Mouse (Mus musculus): ENCODE data around the gene Cd300a. TPM values are rescaled to one million over a fixed set of nuclear protein-coding genes. Genes with fewer than 3 reads are reported as not detected.
A peak's percentile ranks its signal among the peaks of the same experiment; 100 is the strongest.
"Not testable (repeated sequence)": the region's sequence is repeated elsewhere in the genome, so short reads cannot be mapped to it uniquely, and the experiment has no call there.

Cd300a gene
- total RNA-seq, 2 experiments from 2014 or later: 0.37 to 0.52 TPM

DNA sequence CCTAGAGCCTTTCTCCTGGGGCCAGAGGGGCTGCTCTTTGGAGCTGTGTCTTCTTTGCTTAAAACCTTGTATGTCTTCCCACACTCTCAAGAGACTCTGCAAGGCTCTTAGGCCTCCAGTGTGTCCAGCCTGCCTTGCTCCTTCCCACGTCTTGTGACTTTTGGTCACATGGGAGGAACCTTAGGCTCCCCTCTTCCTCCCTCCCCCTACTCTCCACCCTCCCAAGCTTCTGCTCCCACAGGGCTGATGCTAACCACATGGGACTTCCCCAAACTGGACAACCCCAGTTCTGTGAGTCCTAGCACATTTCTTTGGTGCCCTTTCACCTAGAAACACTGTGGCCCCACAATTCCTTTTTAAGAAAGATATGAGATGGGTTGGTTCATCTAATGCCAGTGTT is 8.2 kb downstream of the Cd300a start:
- DNase-seq (ENCODE audit: extremely low spot score in 1 of 2, low spot score in 1 of 2): no peak

DNA sequence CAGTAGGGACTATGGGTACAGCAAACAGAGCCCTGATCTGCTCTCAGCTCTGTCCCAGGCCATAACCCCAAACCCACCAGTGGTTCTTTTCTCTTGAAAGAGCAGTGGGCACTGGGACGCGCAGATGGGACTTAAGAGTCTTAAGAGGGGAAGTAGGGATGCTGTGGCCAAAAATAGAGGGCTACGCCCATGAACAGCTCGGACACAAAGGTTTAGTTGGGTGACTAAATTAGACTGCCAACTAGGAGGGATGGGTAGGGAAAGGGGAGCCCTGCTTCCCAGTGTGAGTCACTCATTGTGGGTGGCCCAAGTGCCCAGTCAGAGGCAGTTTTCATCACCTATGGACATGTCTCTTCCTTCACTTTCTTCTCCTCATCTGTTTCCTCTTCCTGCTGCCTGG is 13.4 kb downstream of the Cd300a start:
- DNase-seq (ENCODE audit: extremely low spot score in 1 of 2, low spot score in 1 of 2): no peak

DNA sequence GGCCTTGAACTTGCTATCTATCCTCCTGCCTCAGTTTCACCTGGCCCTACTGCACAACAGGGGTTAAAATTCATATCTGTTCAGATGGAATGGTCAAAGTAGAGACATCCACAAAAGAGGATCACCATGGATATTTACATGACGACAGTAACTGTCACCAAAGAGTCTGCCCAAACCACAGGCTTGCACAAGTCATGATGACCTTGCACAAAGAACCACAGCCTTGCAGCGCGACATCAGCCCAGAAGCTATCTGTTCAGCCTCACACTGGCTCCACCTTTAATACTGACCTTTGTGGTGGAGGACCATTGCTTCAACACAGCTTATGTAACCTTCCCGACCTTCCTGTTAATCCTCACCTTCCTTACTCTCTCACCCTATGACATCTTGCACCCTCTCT is 17.7 kb downstream of the Cd300a start:
- DNase-seq (ENCODE audit: extremely low spot score in 1 of 2, low spot score in 1 of 2): no peak

DNA sequence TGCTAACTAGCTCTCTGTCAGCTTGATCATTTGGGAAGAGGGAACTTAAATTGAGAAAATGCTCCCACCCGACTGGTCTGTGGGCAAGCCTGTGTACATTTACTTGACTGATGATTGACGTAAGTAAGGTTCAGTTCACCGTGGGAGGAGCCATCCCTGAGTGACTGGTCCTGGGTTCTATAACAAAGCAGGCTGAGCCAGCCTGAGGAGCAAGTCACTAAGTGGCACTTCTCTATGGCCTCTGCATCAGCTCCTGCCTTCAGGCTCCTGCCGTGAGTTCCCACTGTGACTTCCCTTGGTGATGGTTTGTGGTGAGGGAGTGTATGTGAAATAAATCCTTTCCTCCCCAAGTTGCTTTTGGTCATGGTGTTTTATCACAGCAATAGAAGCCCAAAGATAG is 18.2 kb downstream of the Cd300a start:
- DNase-seq (ENCODE audit: extremely low spot score in 1 of 2, low spot score in 1 of 2): no peak

DNA sequence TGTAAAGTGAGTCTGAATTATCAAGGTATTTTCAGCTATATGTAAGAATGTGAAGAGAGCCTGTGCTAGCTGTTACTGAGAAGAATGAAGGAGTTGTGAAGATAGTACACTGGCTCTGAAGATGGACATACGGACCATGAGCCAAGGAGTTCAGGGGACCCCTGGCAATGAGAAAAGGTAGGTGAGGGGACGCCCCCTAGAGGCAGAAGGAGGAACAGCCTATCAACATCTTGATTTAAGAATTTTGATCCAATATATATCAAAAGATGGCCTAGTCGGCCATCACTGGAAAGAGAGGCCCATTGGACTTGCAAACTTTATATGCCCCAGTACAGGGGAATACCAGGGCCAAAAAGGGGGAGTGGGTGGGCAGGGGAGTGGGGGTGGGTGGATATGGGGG is 19.7 kb downstream of the Cd300a start:
- not testable (repeated sequence) for DNase-seq (ENCODE audit: extremely low spot score in 1 of 2, low spot score in 1 of 2)

DNA sequence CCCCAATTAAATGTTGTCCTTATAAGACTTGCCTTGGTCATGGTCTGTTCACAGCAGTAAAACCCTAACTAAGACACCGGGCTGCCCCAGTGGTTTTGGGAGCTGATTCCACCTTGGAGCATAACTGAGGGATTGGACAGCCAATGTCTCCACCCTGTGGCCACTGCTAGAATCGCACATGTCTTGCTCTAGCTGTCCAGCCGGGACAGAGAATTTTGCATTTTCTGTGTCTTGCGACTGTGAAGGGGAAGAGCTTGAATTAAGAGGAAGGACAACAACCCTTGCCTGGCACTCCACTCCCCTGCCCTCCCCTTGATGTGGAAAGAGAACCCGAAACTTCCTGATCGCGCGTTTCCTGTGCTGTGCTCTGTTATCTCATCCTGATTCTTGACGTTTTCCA is 23.0 kb downstream of the Cd300a start:
- peak; percentile 73 to 86 for DNase-seq (ENCODE audit: extremely low spot score in 1 of 2, low spot score in 1 of 2)

DNA sequence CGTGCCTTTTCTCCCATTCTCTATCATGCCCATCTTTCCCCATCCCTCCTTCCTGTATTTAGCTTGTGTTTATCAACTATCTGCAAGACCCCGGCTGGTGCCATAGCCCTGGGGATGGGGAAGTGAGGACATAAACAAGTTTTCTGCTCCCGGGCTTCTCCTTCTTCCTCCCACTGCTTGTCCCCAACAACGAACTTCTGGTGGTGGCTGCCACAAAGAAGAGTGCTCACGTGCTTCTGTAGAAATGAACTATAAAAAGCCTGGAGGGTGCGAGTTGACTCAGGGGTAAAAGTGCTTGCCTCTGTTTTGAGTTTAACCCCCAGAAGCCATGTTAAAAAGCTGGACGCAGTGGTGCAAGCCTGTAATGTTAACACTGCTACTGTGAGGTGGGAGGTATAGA is 25.1 kb downstream of the Cd300a start:
- no peak for DNase-seq (ENCODE audit: extremely low spot score in 1 of 2, low spot score in 1 of 2)

DNA sequence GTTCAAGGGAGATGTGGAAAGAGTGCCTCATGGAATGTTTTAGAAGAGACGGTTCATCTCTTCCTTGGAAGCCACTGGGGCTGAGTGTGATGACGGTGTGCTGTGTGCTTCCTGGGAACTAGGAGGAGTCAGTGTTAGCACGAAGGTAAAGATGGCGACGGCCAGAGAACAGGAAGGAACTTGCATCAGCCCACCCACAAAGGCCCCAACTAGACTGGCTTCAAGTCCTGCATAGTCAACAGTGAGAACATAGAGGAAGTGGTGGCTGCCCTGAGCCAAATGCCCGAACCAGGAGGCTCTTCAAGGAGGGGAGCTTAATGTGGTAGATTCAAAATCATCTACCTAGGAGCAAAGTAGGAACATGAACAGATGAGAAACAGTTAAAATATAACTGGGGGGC is 27.3 kb downstream of the Cd300a start:
- DNase-seq (ENCODE audit: extremely low spot score in 1 of 2, low spot score in 1 of 2): no peak

DNA sequence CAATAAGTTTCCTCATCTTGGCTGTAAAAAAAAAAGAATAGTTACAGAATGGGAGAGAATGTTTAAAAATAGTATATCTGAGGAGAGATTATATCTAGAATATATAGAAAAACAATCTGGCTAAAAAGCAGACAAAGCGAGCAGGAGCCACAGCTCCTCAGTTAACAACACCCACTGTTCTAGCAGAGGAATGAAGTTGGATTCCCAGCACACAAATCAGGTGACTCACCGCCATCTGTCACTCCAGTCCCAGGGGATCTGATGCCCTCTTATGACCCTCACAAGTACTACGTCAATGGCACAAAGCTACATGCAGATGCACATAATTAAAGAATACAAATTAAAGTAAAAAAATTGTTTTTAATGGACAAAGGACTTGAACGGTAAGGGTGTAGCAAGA is 32.6 kb downstream of the Cd300a start:
- no peak for DNase-seq (ENCODE audit: extremely low spot score in 1 of 2, low spot score in 1 of 2)

DNA sequence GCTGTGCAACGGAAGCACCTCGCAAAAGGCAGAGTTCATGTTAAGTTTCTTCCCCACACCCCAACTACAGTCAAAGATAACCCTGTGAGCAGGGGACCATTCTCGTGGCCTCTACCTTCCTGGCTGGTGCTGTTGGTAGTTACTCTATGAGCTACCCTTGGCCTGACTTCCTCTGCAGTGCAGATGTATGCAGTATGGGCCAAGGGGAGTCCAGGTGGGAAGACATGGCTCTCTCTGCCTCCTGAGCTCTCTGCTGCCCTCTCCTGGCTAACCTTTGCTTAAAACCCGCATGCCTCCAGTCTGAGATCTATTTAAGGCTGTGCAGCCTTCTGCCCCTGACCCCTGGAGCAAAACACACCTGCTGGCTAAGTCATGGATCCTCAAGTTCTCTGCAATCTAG is 34.1 kb downstream of the Cd300a start:
- peak in 1 of 2 experiments; percentile 11 for DNase-seq (ENCODE audit: extremely low spot score in 1 of 2, low spot score in 1 of 2)

DNA sequence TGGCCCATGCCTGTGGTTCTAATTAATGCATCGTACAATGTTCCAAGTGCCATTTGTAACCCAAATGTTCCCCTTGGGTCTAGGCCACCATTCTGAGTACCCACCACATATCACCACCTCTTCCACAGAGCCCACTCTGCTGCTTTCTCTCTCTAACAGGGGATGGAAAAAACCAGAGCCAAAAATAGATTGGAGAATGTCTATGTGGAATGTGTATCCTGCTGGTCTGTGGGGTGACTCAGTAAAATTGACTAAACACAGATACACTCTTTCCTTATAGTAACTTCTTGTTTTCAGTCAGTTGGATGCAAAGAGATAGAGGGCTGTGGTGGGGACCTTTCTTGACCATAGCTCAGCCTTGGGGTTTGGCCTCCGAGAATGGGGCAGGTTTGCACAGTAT is 39.7 kb downstream of the Cd300a start:
- DNase-seq (ENCODE audit: extremely low spot score in 1 of 2, low spot score in 1 of 2): no peak

DNA sequence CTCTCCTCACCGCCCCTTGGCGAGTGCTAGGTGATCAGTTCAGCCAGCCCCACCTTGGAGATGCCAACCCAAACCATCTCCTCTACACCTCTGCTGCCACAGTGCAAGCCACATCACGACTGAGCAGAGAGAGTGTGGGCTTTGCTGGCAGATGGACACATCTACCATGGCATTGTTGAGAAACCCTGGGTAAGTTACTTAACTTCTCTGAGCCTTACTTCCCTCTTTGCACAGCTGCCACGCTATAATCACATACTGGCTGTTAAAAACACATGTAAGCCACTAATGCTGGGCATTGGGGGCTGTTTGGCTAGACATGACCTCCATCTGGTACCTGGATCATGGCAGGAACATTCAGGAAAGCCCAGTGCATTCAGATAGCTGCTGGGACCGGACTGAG is 41.2 kb downstream of the Cd300a start:
- DNase-seq (ENCODE audit: extremely low spot score in 1 of 2, low spot score in 1 of 2): no peak

DNA sequence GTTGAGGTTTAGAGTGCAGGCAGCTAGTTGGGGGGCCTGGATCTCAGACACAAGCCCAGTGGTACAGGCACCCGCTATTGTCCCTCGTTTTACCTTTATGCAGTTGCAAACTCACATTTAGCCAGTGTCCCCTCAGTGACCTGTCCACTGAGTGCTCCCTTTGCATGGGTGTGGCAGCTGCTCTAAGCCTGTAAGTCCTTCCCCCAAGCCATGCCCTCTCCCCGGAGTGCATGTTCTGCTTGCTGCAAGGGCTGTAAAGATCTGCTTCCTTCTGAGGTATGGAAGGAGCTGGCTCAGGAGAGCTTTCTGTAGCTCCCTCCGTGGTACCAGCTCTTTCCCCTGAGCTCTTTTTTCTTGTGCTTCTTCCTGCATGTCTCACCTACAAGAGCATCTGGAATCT is 43.8 kb downstream of the Cd300a start:
- no peak for DNase-seq (ENCODE audit: extremely low spot score in 1 of 2, low spot score in 1 of 2)

DNA sequence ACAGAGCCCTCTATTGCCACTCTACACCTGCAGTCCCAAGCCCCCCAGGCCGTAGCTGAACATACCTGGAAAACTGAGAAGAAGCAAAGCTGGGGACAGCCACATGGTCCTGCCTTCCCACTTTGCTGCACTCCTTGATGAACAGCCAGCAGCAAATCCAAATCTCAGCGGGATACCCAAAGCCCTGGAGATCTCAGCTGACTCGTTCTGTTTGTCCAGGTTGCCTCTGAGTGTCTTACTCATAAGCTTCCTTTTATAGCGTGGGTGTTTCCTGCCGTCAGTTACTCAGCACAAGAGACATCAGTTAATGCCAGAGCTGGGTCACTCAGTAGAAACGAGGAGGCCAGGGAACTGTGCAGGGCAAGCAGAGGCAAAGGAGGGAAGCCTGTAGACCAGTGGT is 44.3 kb downstream of the Cd300a start, which contains the start of gene Cd300lb:
Cd300lb (minus strand) TSS at position 243 of the 400 bp plus-strand sequence.
- DNase-seq (ENCODE audit: extremely low spot score in 1 of 2, low spot score in 1 of 2): no peak

Other genes starting within 250 kb of the Cd300a start
- gene Rpl38, start 221.5 kb upstream of the Cd300a start, total RNA-seq (2021): 100 to 1,000 TPM; 761 to 890 TPM
- gene Ttyh2, start 214.6 kb upstream of the Cd300a start, total RNA-seq (2021): 10 to 100 TPM; 28.8 to 34.0 TPM
- gene Dnaic2, start 162.6 kb upstream of the Cd300a start, total RNA-seq (2021): 1 to 10 TPM; 1.4 to 1.9 TPM
- 10 to 100 TPM in 1 of 2 experiments, 1 to 10 TPM in 1; 6.6 to 11.5 TPM for gene Kif19a, start 124.7 kb upstream of the Cd300a start, total RNA-seq (2021)
- gene Btbd17, start 94.1 kb upstream of the Cd300a start, total RNA-seq (2021): 10 to 100 TPM; 27.8 to 30.9 TPM
- not detected for gene Gpr142, start 91.1 kb upstream of the Cd300a start, total RNA-seq (2021)
- gene Gprc5c, start 38.9 kb upstream of the Cd300a start, total RNA-seq (2021): 1 to 10 TPM; 2.8 to 4.5 TPM
- gene Cd300lb, start 44.3 kb downstream of the Cd300a start, total RNA-seq (2021): not detected
- gene Cd300c, start 79.1 kb downstream of the Cd300a start, total RNA-seq (2021): not detected
- not detected for gene Cd300ld, start 99.9 kb downstream of the Cd300a start, total RNA-seq (2021)
- gene Cd300c2, start 111.8 kb downstream of the Cd300a start, total RNA-seq (2021): 1 to 10 TPM; 4.1 to 4.5 TPM
- not detected for gene Cd300ld2, start 126.2 kb downstream of the Cd300a start, total RNA-seq (2021)
- gene Cd300ld4, start 137.0 kb downstream of the Cd300a start, total RNA-seq (2021): under 1 TPM in 1 of 2 experiments, not detected in 1; 0.86 TPM
- 1 to 10 TPM in 1 of 2 experiments, not detected in 1; 2.3 TPM for gene Cd300ld5, start 147.7 kb downstream of the Cd300a start, total RNA-seq (2021)
- gene Cd300ld3, start 158.4 kb downstream of the Cd300a start, total RNA-seq (2021): under 1 TPM in 1 of 2 experiments, not detected in 1; 0.86 TPM
- not detected for gene Cd300e, start 172.1 kb downstream of the Cd300a start, total RNA-seq (2021)
- gene Rab37, start 201.4 kb downstream of the Cd300a start, total RNA-seq (2021): 1 to 10 TPM; 1.8 to 2.0 TPM
- under 1 TPM; 0.35 to 0.39 TPM for gene Cd300lf, start 244.0 kb downstream of the Cd300a start, total RNA-seq (2021)

Data from layer of hippocampus, postnatal 25 days (tissue).